Mouse (Mus musculus) neural tube, embryonic 15.5 days (tissue): ENCODE data around the gene Thg1l. TPM values are rescaled to one million over a fixed set of nuclear protein-coding genes. Genes with fewer than 3 reads are reported as not detected.

Experiments used
- ATAC-seq: fragments of 200-750 bp; cut with Nextera tagmentation; 2 replicates; pipeline ENCODE4 v1.8.0; 2017; ENCODE audit warnings: mild to moderate bottlenecking, moderate TSS enrichment, moderate library complexity; ENCODE audit not compliant: low FRiP score
- H3K27ac ChIP-seq: fragments of 300-500 bp; sonication (generic); replicated peaks from 2 replicates; pipeline ENCODE4 v1.5.1; 2015; ENCODE audit warnings: mild to moderate bottlenecking, inconsistent platforms
- H3K27me3 ChIP-seq: fragments of 300-500 bp; sonication (generic); replicated peaks from 2 replicates; pipeline ENCODE4 v1.6.1; 2015; ENCODE audit warnings: inconsistent platforms
- H3K36me3 ChIP-seq: fragments of 300-500 bp; sonication (generic); 2 replicates; pipeline ENCODE4 v1.6.1; 2015; ENCODE audit warnings: inconsistent platforms
- H3K4me1 ChIP-seq: fragments of 300-500 bp; sonication (generic); 2 replicates; pipeline ENCODE4 v1.6.1; 2015; ENCODE audit warnings: inconsistent platforms
- H3K4me2 ChIP-seq: fragments of 300-500 bp; sonication (generic); 2 replicates; pipeline ENCODE4 v1.6.1; 2015; ENCODE audit warnings: inconsistent platforms, mild to moderate bottlenecking, moderate library complexity
- H3K4me3 ChIP-seq: fragments of 300-500 bp; sonication (generic); replicated peaks from 2 replicates; pipeline ENCODE4 v1.5.1; 2015; ENCODE audit warnings: mild to moderate bottlenecking, inconsistent platforms
- H3K9ac ChIP-seq: fragments of 300-500 bp; sonication (generic); replicated peaks from 2 replicates; pipeline ENCODE4 v1.6.1; 2015; ENCODE audit warnings: mild to moderate bottlenecking, inconsistent platforms
- H3K9me3 ChIP-seq: fragments of 300-500 bp; sonication (generic); replicated peaks from 2 replicates; pipeline ENCODE4 v1.6.1; 2016; ENCODE audit warnings: inconsistent platforms
- WGBS: fragments of 180-500 bp; shearing (Covaris S2); methylation state at CpG from one replicate; pipeline ENCODE4 v1.1.7; 2015; ENCODE audit warnings: mixed read lengths; 5-methylcytosine and 5-hydroxymethylcytosine counted together
- polyA plus RNA-seq: library from polyadenylated mRNA; unstranded; fragments of >200 nt; fragmentation: Nextera tagmentation; extraction: Ambion mirVana; gene quantifications from 2 replicates; pipeline ENCODE4 v1.2.1, GENCODE M21; 2015

The Thg1l gene
- polyA plus RNA-seq, 1 experiment from 2014 or later, result 9.4 TPM

DNA sequence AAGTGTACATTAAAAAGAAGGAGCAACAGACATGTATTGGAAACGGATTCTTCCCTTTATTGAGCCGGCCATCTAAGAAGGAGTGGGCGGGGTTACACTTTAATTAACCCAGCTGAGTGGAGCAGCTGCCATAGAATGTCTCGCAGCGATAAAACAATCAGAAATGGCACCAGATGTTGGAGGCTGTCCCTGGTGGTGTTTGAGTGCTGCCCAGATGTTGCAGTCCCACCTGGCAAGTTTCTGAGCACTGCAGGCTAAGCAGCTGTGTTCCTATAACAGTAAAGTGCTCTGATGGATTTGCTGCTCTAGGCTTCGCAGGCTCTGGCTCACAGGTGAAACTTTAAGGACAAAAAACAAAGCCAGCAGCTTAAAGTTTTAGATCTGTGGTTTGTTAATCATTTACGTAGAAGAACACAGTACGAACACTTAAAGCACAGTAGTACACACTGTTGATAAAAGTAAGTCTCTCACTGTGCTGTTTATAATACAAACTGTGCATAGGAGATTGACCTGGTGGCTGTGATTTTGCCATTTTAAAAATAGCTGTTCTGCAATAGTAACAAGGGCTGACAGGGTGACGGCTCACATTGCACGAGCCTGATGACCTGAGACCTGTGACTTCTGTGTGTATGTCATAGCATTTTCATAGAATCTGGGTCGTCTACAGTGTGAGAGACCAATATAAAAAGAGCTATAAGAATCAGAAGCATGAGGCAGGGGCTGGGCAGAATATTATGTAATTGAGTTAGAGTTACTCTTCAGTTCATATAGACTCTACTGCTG, 54.9 kb downstream of the Thg1l start:
- 53% methylated on average over 11 of the region's 11 CpGs for WGBS
- Histone ChIP-seq H3K36me3 (peaks cover 15% of the 10 kb centered on the region), H3K4me3 (no peak overlapping the region), H3K4me1 (peaks cover 9% of the 10 kb centered on the region; the same call in 1 of the 2 replicates), H3K9me3 (no peaks in the 10 kb centered on the region), H3K9ac (no peak overlapping the region), H3K27ac (no peak overlapping the region), H3K27me3 (no peaks in the 10 kb centered on the region), H3K4me2 (no peak overlapping the region)
- peak; percentile 50; the same call in 1 of the 2 replicates for ATAC-seq

DNA sequence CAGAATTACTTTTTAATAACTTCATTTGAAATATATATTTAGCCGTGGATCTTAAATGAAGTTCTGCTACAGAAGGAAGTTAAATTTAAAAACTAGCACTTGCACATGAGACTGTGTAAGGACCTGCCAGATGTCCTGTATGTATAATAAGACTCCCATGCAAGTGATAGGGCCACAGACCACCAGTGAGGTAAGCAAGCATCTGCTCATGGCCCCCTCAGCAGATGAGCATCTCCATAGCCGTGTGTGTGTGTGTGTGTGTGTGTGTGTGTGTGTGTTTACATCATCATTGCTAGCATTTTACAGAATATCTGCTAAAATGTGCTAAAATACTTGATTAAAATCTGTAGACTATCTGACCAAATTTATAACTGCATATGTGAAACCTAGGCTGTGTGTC, 57.9 kb downstream of the Thg1l start:
- Histone ChIP-seq H3K9ac (no peak overlapping the region), H3K27me3 (no peaks in the 10 kb centered on the region), H3K4me2 (no peak overlapping the region), H3K9me3 (no peaks in the 10 kb centered on the region), H3K4me1 (peaks cover 9% of the 10 kb centered on the region; the same call in 1 of the 2 replicates), H3K27ac (no peak overlapping the region), H3K4me3 (no peak overlapping the region), H3K36me3 (peaks cover 37% of the 10 kb centered on the region)
- no peak for ATAC-seq
- 91% methylated on average over 2 of the region's 2 CpGs for WGBS

Other genes with a start within 250 kb of the Thg1l start
- gene Clint1, start 103.4 kb downstream of the Thg1l start, polyA plus RNA-seq, result 41.5 and 48.7 TPM in 2 replicates
- gene Lsm11, start 10.6 kb downstream of the Thg1l start, polyA plus RNA-seq, result 22.5 and 24.5 TPM in 2 replicates
- gene Sox30, start 24.8 kb upstream of the Thg1l start, polyA plus RNA-seq, result 0.12 and 0.27 TPM in 2 replicates
- 4.5 and 6.6 TPM in 2 replicates for gene Gm12166, start 96.8 kb upstream of the Thg1l start, polyA plus RNA-seq
- gene Adam19, start 100.5 kb upstream of the Thg1l start, polyA plus RNA-seq, result 13.7 and 16.8 TPM in 2 replicates
- 0.15 and 0.75 TPM in 2 replicates for gene Nipal4, start 211.0 kb upstream of the Thg1l start, polyA plus RNA-seq